In the genomic region with DNA sequence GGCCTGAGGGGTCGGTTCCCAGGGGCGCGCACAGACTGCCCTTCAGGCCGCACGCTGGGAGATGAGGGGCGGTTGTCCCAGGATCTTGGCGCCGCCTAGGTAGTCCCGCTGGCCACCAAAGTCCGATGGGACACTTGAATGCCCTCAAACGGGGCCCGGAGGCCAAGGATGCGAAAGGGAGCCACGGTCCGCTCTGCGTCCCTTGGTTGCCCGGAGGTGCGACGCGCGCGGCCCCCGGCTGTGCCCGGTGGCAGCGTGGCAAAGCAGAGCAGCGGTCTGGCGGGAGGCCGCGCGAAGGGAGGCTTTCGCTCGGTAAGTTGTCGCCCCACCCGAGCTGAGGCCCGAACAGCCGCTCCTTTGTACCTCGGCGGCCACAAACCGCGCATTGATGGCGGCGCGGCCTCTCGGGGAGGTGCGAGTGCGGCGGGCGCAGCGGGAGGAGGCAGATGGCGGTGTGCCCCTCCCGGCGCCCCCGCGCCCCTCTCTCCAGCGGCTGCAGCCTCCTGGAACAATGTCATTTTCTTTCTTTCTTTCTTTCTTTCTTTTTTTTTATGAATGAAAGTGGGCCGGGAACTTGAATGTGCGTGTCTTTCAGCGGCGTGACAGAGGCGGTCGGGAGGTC, we compare ENCODE assay signal across 8 mouse cellular contexts. TPM values are rescaled to one million over a fixed set of nuclear protein-coding genes. Genes with fewer than 3 reads are reported as not detected.
DNase-seq lines count a peak whose midpoint lies in the region; ATAC-seq and TF ChIP-seq lines count a peak whose summit lies in the region.

No protein-coding gene starts in this region.

- no peak for TF ChIP-seq CTCF in bone marrow macrophage, adult 2 months (IDR thresholded peaks at IDR 0.05; ENCODE audit: low read depth, low read length)
- TF ChIP-seq CTCF in heart, postnatal 0 days (IDR thresholded peaks at IDR 0.05; ENCODE audit: low read depth) = no peak

- peaks cover 55% of the 10 kb centered on the region for H3K27me3 ChIP-seq in heart, postnatal 0 days (ENCODE audit: control insufficient read depth, insufficient read depth, low read length)
- peaks cover 5% of the 10 kb centered on the region; the same call in 1 of the 2 replicates for H3K27me3 ChIP-seq in limb, embryonic 14.5 days (ENCODE audit: control insufficient read depth, insufficient read depth, low read length)
- H3K27me3 ChIP-seq in neural tube, embryonic 12.5 days (replicated peaks) = 0 out of 2 replicates have a peak, but pooled peaks cover 9% of the 10 kb centered on the region

- no peak overlapping the region for H3K27ac ChIP-seq in bone marrow macrophage, adult 2 months (ENCODE audit: insufficient read depth, low read depth, low read length)
- H3K27ac ChIP-seq in heart, postnatal 0 days (ENCODE audit: low read depth) = no peak overlapping the region
- H3K27ac ChIP-seq in limb, embryonic 14.5 days (replicated peaks; ENCODE audit: low read depth, low read length) = peak overlapping the region; percentile 80
- H3K27ac ChIP-seq in neural tube, embryonic 12.5 days = peak overlapping the region; percentile 57; the same call in 1 of the 2 replicates

- H3K36me3 ChIP-seq in heart, postnatal 0 days (replicated peaks; ENCODE audit: control insufficient read depth, insufficient read depth, low read length) = no peaks in the 10 kb centered on the region
- peaks cover 19% of the 10 kb centered on the region for H3K36me3 ChIP-seq in limb, embryonic 14.5 days (ENCODE audit: control insufficient read depth, insufficient read depth, low read length)
- H3K36me3 ChIP-seq in neural tube, embryonic 12.5 days = peaks cover 7% of the 10 kb centered on the region

- under 1% methylated on average over 56 of the region's 61 CpGs for WGBS in heart, postnatal 0 days
- WGBS in limb, embryonic 14.5 days = under 1% methylated on average over 60 of the region's 61 CpGs
- under 1% methylated on average over 61 of the region's 61 CpGs for WGBS in neural tube, embryonic 12.5 days

- TF ChIP-seq EP300 in heart, postnatal 0 days (IDR thresholded peaks at IDR 0.05; ENCODE audit: low read depth) = no peak

- H3K9ac ChIP-seq in heart, postnatal 0 days (replicated peaks; ENCODE audit: low read depth, low read length) = no peak overlapping the region
- peak overlapping the region; percentile 80 for H3K9ac ChIP-seq in limb, embryonic 14.5 days (ENCODE audit: low read depth, low read length, severe bottlenecking)
- peak overlapping the region; percentile 81 for H3K9ac ChIP-seq in neural tube, embryonic 12.5 days

- ATAC-seq in heart, postnatal 0 days (ENCODE audit: insufficient read depth, low read depth) = no peak
- ATAC-seq in limb, embryonic 14.5 days (ENCODE audit: low FRiP score, low read depth) = no peak
- peak; percentile 17; the same call in 1 of the 2 replicates for ATAC-seq in neural tube, embryonic 12.5 days (ENCODE audit: low FRiP score, low read depth)

- no peaks in the 10 kb centered on the region for H3K9me3 ChIP-seq in heart, postnatal 0 days (replicated peaks; ENCODE audit: control insufficient read depth, low read length)
- no peaks in the 10 kb centered on the region for H3K9me3 ChIP-seq in limb, embryonic 14.5 days (ENCODE audit: control insufficient read depth, low read length)
- H3K9me3 ChIP-seq in neural tube, embryonic 12.5 days = no peaks in the 10 kb centered on the region

- H3K4me3 ChIP-seq in bone marrow macrophage, adult 2 months (ENCODE audit: insufficient read depth, low read length) = peak overlapping the region; percentile 49
- peak overlapping the region; percentile 80 for H3K4me3 ChIP-seq in heart, postnatal 0 days (ENCODE audit: low read depth, low read length)
- peak overlapping the region; percentile 78 for H3K4me3 ChIP-seq in limb, embryonic 14.5 days (replicated peaks; ENCODE audit: low read length)
- peak overlapping the region; percentile 78 for H3K4me3 ChIP-seq in neural tube, embryonic 12.5 days

- no peaks in the 10 kb centered on the region for H3K4me1 ChIP-seq in bone marrow macrophage, adult 2 months (ENCODE audit: control insufficient read depth, insufficient read depth, low read length)
- peaks cover 9% of the 10 kb centered on the region; the same call in 1 of the 2 replicates for H3K4me1 ChIP-seq in heart, postnatal 0 days (ENCODE audit: control insufficient read depth, insufficient read depth)
- H3K4me1 ChIP-seq in limb, embryonic 14.5 days (ENCODE audit: control insufficient read depth, insufficient read depth, low read length) = peaks cover 8% of the 10 kb centered on the region
- peaks cover 55% of the 10 kb centered on the region for H3K4me1 ChIP-seq in neural tube, embryonic 12.5 days

- peak overlapping the region; percentile 96 for H3K4me2 ChIP-seq in heart, postnatal 0 days (ENCODE audit: low read depth, low read length)
- H3K4me2 ChIP-seq in limb, embryonic 14.5 days (replicated peaks; ENCODE audit: low read depth, low read length, severe bottlenecking) = peak overlapping the region; percentile 95
- peak overlapping the region; percentile 96 for H3K4me2 ChIP-seq in neural tube, embryonic 12.5 days (replicated peaks)

- DNase-seq in cerebellum, postnatal 10 days = peak; percentile 34 to 46
- no peak for DNase-seq in cerebellum, adult 9-10 months
- DNase-seq in heart, postnatal 0 days (ENCODE audit: low spot score) = no peak
- DNase-seq in limb, embryonic 14.5 days (ENCODE audit: low spot score) = no peak
- DNase-seq in testis, postnatal 14 days (ENCODE audit: low spot score) = no peak
- DNase-seq in layer of hippocampus, postnatal 14 days (ENCODE audit: low spot score in 2 of 2) = no peak

- no peak for TF ChIP-seq POLR2A in bone marrow macrophage, adult 2 months (IDR thresholded peaks at IDR 0.05; ENCODE audit: borderline replicate concordance, low read depth, low read length)
- no peak for TF ChIP-seq POLR2A in limb, embryonic 14.5 days (IDR thresholded peaks at IDR 0.05; ENCODE audit: borderline replicate concordance, extremely low read depth, insufficient read depth, insufficient read length)

RNA-seq across cellular contexts. Expression of gene Fgfr3, which starts 1.7 kb away (rescaled TPM):
- not detected in 2 replicates for polyA plus RNA-seq in bone marrow macrophage, adult 2 months (2012; ENCODE audit: insufficient read depth, insufficient read length, missing spikeins)
- 12.5 and 19.8 TPM in 2 replicates for total RNA-seq in heart, postnatal 0 days (2014; rRNA removed; ENCODE audit: low replicate concordance)
- 1.4 and 2.0 TPM in 2 replicates for polyA plus RNA-seq in heart, postnatal 0 days (2015; fragmentation: Nextera tagmentation; extraction: Ambion mirVana)
- polyA plus RNA-seq in limb, embryonic 14.5 days (2012; rRNA removed) = 143 and 179 TPM in 2 replicates
- polyA plus RNA-seq in limb, embryonic 14.5 days (2014; fragmentation: Nextera tagmentation; extraction: Ambion mirVana) = 27.5 and 32.9 TPM in 2 replicates
- polyA plus RNA-seq in neural tube, embryonic 12.5 days (2016; fragmentation: Nextera tagmentation; extraction: Ambion mirVana) = 58.5 and 62.5 TPM in 2 replicates
- 100 to 1,000 TPM; 137 to 159 TPM for total RNA-seq in layer of hippocampus, postnatal 14 days (2021)

RNA-seq across cellular contexts. Expression of gene Letm1, which starts 59.5 kb away (rescaled TPM):
- polyA plus RNA-seq in bone marrow macrophage, adult 2 months (2012; ENCODE audit: insufficient read depth, insufficient read length, missing spikeins) = 23.4 and 26.9 TPM in 2 replicates
- 34.0 and 36.9 TPM in 2 replicates for total RNA-seq in heart, postnatal 0 days (2014; rRNA removed; ENCODE audit: low replicate concordance)
- polyA plus RNA-seq in heart, postnatal 0 days (2015; fragmentation: Nextera tagmentation; extraction: Ambion mirVana) = 63.6 and 68.1 TPM in 2 replicates
- 31.3 and 33.0 TPM in 2 replicates for polyA plus RNA-seq in limb, embryonic 14.5 days (2012; rRNA removed)
- 44.4 and 49.9 TPM in 2 replicates for polyA plus RNA-seq in limb, embryonic 14.5 days (2014; fragmentation: Nextera tagmentation; extraction: Ambion mirVana)
- 57.2 and 63.6 TPM in 2 replicates for polyA plus RNA-seq in neural tube, embryonic 12.5 days (2016; fragmentation: Nextera tagmentation; extraction: Ambion mirVana)
- 100 to 1,000 TPM in 1 of 2 experiments, 10 to 100 TPM in 1; 96.8 to 105 TPM for total RNA-seq in layer of hippocampus, postnatal 14 days (2021)

Comparison
In these comparisons a context has a peak if more than half of its experiments do, and no peak if none do; other contexts are left out.
1. DNase-seq: peak in cerebellum, postnatal 10 days (2 of 2); none in cerebellum, adult 9-10 months (single experiment), heart, postnatal 0 days (single experiment), limb, embryonic 14.5 days (single experiment), testis, postnatal 14 days (single experiment) and layer of hippocampus, postnatal 14 days (0 of 2).
2. H3K27ac ChIP-seq: peak in limb, embryonic 14.5 days (single experiment) and neural tube, embryonic 12.5 days (single experiment); none in bone marrow macrophage, adult 2 months (single experiment) and heart, postnatal 0 days (single experiment).
3. Peak in every context shown above with its lines, with median percentiles within 50 percentile points of each other: H3K4me3 ChIP-seq and H3K4me2 ChIP-seq.